Mouse (Mus musculus): ENCODE measurements around the gene Chp2. TPM values are rescaled to one million over a fixed set of nuclear protein-coding genes. Genes with fewer than 3 reads are reported as not detected.

The Chp2 gene
- 223 TPM for polyA plus RNA-seq (2014; fragmentation: Illumina TruSeq; extraction: RNeasy Lipid Tissue Mini Kit (QIAGEN cat#74804); ENCODE audit: low read depth, low replicate concordance)

DNA sequence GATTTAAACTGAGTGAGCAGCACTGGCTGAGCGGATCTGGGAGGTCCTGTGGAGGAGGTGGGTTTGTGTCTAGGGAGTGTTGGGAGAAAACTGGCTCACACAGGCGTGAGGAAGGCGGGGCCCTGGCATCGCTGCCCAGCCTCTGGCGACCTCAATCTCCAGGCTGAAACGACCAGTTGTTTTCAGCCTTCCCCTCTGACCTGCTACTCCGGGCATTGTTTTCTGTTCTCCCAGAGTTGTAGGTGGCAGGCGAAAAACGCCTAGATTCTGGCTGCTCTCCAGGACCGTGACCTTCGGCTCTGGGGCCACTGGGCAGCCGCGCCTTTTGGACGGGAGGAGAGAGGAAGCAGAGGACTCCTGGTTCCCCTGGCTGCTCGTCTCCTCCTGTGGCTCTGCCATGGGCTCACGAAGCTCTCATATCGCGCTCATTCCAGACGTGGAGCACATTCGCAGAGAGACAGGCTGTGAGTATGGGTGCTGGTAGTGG, at the start of gene Chp2:
TSS of gene Chp2 (plus strand) at position 182 of the 487 bp plus-strand sequence.

DNA sequence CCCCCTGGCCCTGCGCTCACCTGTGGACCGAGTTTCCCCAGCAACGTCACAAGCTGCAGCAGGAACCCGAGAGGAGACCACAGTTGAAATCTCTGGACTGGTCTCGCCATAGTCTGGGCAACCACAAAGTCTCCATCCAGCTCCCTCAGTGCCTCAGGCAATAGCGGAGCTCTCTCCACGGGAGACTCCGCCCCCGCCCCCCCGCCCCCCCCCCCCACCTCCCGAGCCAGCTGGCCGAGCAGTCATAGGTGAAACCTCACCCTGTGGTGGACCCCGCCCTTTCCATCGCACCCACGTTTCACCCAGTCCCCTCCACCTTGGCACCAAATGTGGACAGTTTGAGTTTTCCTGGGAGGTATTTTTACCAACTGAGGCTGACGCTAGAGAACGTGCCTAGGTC, 33.3 kb upstream of the Chp2 start, which contains the start of gene Ern2:
TSS of gene Ern2 (minus strand) at position 165 of the 400 bp plus-strand sequence.

Other genes starting within 250 kb of the Chp2 start
- gene Cog7, start 237.8 kb upstream of the Chp2 start, polyA plus RNA-seq (2014; fragmentation: Illumina TruSeq; extraction: RNeasy Lipid Tissue Mini Kit (QIAGEN cat#74804); ENCODE audit: low read depth, low replicate concordance) = 12.5 TPM
- 3.9 TPM for gene Gga2, start 198.3 kb upstream of the Chp2 start, polyA plus RNA-seq (2014; fragmentation: Illumina TruSeq; extraction: RNeasy Lipid Tissue Mini Kit (QIAGEN cat#74804); ENCODE audit: low read depth, low replicate concordance)
- 23.0 TPM for gene Ubfd1, start 152.3 kb upstream of the Chp2 start, polyA plus RNA-seq (2014; fragmentation: Illumina TruSeq; extraction: RNeasy Lipid Tissue Mini Kit (QIAGEN cat#74804); ENCODE audit: low read depth, low replicate concordance)
- gene Ears2, start 152.2 kb upstream of the Chp2 start, polyA plus RNA-seq (2014; fragmentation: Illumina TruSeq; extraction: RNeasy Lipid Tissue Mini Kit (QIAGEN cat#74804); ENCODE audit: low read depth, low replicate concordance) = 2.1 TPM
- gene Ndufab1, start 117.6 kb upstream of the Chp2 start, polyA plus RNA-seq (2014; fragmentation: Illumina TruSeq; extraction: RNeasy Lipid Tissue Mini Kit (QIAGEN cat#74804); ENCODE audit: low read depth, low replicate concordance) = 716 TPM
- gene Palb2, start 86.5 kb upstream of the Chp2 start, polyA plus RNA-seq (2014; fragmentation: Illumina TruSeq; extraction: RNeasy Lipid Tissue Mini Kit (QIAGEN cat#74804); ENCODE audit: low read depth, low replicate concordance) = 9.9 TPM
- 110 TPM for gene Dctn5, start 86.5 kb upstream of the Chp2 start, polyA plus RNA-seq (2014; fragmentation: Illumina TruSeq; extraction: RNeasy Lipid Tissue Mini Kit (QIAGEN cat#74804); ENCODE audit: low read depth, low replicate concordance)
- gene Plk1, start 60.1 kb upstream of the Chp2 start, polyA plus RNA-seq (2014; fragmentation: Illumina TruSeq; extraction: RNeasy Lipid Tissue Mini Kit (QIAGEN cat#74804); ENCODE audit: low read depth, low replicate concordance) = 0.82 TPM
- gene Ern2, start 33.3 kb upstream of the Chp2 start, polyA plus RNA-seq (2014; fragmentation: Illumina TruSeq; extraction: RNeasy Lipid Tissue Mini Kit (QIAGEN cat#74804); ENCODE audit: low read depth, low replicate concordance) = 1.5 TPM
- gene Prkcb, start 69.3 kb downstream of the Chp2 start, polyA plus RNA-seq (2014; fragmentation: Illumina TruSeq; extraction: RNeasy Lipid Tissue Mini Kit (QIAGEN cat#74804); ENCODE audit: low read depth, low replicate concordance) = 23.0 TPM